Mouse (Mus musculus) kidney, adult 8-10 months (tissue): ENCODE results near the gene Stpg4.

Experiments used
- DNase-seq, 2 experiments: peaks; one replicate each; pipeline ENCODE4 v3.0.0; 2022

Stpg4 gene

GRCm38 (mm10) chr17:87349069-87349468 lies 78.5 kb downstream of the Stpg4 start:
- DNase-seq: no peak

- DNase-seq: no peak
Observed at GRCm38 (mm10) chr17:87348353-87348752, 79.2 kb downstream of the Stpg4 start.

DNA sequence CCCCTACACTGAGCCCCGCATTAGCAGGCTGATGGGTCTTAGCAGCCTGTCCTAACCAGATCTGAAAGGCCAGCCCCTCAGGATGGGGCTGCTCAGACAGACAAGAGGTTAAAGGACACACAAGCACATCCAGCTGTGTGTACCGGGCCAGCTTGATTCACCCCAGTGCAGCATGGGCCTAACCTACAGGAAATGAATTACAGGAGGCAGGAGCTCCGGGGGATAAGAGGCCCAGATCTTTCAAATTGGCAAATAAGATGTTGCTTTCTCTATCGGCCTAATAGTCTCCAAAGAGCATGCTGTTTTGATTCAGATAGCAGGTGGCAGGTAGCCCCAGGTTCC lies 82.3 kb downstream of the Stpg4 start:
- DNase-seq: no peak

DNA sequence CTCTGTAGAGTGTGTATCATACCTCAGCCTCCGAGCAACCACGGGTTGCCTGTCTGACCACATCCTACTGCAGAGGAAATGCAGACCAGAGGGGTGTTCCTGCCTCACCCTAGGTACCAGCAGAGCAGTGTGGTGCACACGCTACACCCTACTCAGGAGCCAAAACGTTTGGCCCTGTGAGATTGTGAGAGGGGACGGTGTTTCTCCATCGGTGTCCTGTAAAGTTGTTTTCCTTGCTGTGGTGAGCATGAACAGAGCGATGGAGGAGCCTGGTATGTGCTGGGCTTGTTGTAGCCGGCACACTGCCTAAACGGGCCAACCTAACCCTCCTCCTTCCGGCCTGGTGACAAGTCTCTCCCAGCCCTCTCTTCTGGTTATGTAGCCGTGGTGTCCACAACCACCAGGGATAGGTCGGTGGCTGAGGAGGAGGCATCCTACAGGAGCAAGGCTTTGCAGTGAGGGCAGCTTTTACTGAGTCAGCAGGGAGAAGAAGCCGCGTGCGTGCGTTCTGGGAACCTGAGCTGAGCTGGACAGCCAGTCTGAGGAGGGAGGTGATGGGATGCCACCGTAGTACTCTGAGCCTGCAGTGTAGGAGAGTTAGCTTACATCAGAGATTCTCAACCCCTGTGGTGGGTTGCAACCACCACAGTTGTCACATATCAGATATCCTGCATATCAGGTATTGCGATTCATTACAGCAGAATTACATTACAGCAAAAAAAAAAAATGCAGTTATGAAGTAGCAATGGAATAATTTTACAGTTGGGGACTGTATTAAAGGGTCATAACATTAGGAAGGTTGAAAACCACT lies 82.9 kb downstream of the Stpg4 start:
- no peak for DNase-seq

DNA sequence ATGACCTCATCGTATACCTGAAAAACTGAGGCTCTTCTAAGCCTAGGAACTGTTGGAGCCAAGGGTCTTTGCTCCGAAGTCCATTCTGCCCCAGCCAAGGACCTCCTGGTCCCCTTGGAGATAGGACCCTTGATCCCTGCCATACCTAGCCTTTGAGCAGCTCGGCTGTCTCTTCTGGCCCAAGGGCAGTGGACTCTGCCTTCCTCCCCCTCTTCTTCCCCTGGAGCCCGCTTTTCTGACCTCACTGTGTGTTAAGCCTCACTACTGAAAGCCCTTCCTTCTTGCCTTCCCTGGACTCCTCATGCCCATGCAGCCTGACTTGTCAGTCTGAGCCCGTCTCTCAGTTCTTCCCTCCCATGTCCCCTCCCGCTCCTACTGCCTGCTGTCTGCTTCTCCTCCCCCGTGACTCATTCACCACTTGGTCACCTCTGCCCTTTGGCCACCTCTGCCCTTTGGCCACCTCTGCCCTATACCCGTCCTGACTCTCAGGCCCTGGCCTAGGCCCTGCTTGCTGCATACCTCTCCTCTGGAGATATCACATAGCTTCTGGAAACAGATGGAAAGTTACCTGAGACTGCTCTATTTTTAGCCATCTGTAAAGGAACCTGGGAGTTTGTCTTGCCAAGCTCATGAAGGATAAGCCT lies 84.4 kb downstream of the Stpg4 start:
- peak; percentile 33 to 51 for DNase-seq
